Mouse (Mus musculus) macrophage (primary cell): Measurements from ENCODE around the gene Gsg1l. TPM values are rescaled to one million over a fixed set of nuclear protein-coding genes. Genes with fewer than 3 reads are reported as not detected.

Experiments
- H3K27ac ChIP-seq: fragments of 350-480 bp; formaldehyde crosslinking; 2 replicates; pipeline ENCODE4 v1.9.0; 2021
- H3K36me3 ChIP-seq: fragments of 350-480 bp; formaldehyde crosslinking; 2 replicates; pipeline ENCODE4 v1.9.0; 2021; ENCODE audit errors: inconsistent target
- H3K4me3 ChIP-seq: fragments of 350-480 bp; formaldehyde crosslinking; 2 replicates; pipeline ENCODE4 v1.9.0; 2021; ENCODE audit errors: inconsistent target
- H3K79me2 ChIP-seq: fragments of 350-480 bp; formaldehyde crosslinking; 2 replicates; pipeline ENCODE4 v1.9.0; 2021; ENCODE audit errors: inconsistent target
- WGBS: methylation state at CpG from one replicate; pipeline ENCODE4 v1.1.7; 2026; ENCODE audit warnings: inconsistent platforms; ENCODE audit not compliant: missing documents; 5-methylcytosine and 5-hydroxymethylcytosine counted together
- polyA plus RNA-seq: library from polyadenylated mRNA; stranded (reverse); fragments of 250-400 nt; gene quantifications from 3 replicates; pipeline ENCODE4 v1.2.4, GENCODE M21; 2018; ENCODE audit warnings: inconsistent platforms

Gsg1l gene
- polyA plus RNA-seq, 1 experiment from 2014 or later: 0.03 TPM

- no peaks in the 10 kb centered on the region for H3K79me2 ChIP-seq
- H3K36me3 ChIP-seq: no peaks in the 10 kb centered on the region
- no peak overlapping the region for H3K27ac ChIP-seq
- WGBS: 34% methylated on average over 6 of the region's 6 CpGs
- no peak overlapping the region for H3K4me3 ChIP-seq
Measured at GRCm38 (mm10) chr7:126089782-126090181, 7.6 kb upstream of the Gsg1l start.

- Histone ChIP-seq H3K27ac (no peak overlapping the region), H3K79me2 (no peaks in the 10 kb centered on the region), H3K4me3 (no peak overlapping the region), H3K36me3 (no peaks in the 10 kb centered on the region)
- WGBS: 30% methylated on average over 5 of the region's 6 CpGs
Measured at GRCm38 (mm10) chr7:126088155-126088554, 5.9 kb upstream of the Gsg1l start.

GRCm38 (mm10) chr7:126087602-126088001 lies 5.4 kb upstream of the Gsg1l start:
- Histone ChIP-seq H3K4me3 (no peak overlapping the region), H3K79me2 (no peaks in the 10 kb centered on the region), H3K36me3 (no peaks in the 10 kb centered on the region), H3K27ac (no peak overlapping the region)
- WGBS: 74% methylated on average over 10 of the region's 10 CpGs

GRCm38 (mm10) chr7:126086321-126086741 lies 4.1 kb upstream of the Gsg1l start:
- Histone ChIP-seq H3K27ac (peak overlapping the region; percentile 51), H3K4me3 (no peak overlapping the region), H3K79me2 (no peaks in the 10 kb centered on the region), H3K36me3 (no peaks in the 10 kb centered on the region)
- 39% methylated on average over 6 of the region's 6 CpGs for WGBS

- H3K27ac ChIP-seq: no peak overlapping the region
- no peak overlapping the region for H3K4me3 ChIP-seq
- H3K79me2 ChIP-seq: no peaks in the 10 kb centered on the region
- H3K36me3 ChIP-seq: no peaks in the 10 kb centered on the region
- over 99% methylated on average over 9 of the region's 9 CpGs for WGBS
Measured at GRCm38 (mm10) chr7:126085154-126085553, 2.9 kb upstream of the Gsg1l start.

- Histone ChIP-seq H3K27ac (no peak overlapping the region), H3K4me3 (no peak overlapping the region), H3K36me3 (no peaks in the 10 kb centered on the region), H3K79me2 (no peaks in the 10 kb centered on the region)
- WGBS: 52% methylated on average over 4 of the region's 4 CpGs
Measured at GRCm38 (mm10) chr7:126083980-126084348, 1.8 kb upstream of the Gsg1l start.

GRCm38 (mm10) chr7:126083341-126083979 lies 1.2 kb upstream of the Gsg1l start:
- H3K79me2 ChIP-seq: no peaks in the 10 kb centered on the region
- 26% methylated on average over 9 of the region's 9 CpGs for WGBS
- H3K4me3 ChIP-seq: no peak overlapping the region
- no peaks in the 10 kb centered on the region for H3K36me3 ChIP-seq
- H3K27ac ChIP-seq: no peak overlapping the region

GRCm38 (mm10) chr7:126081727-126082285 lies 405 bp downstream of the Gsg1l start:
- H3K27ac ChIP-seq: no peak overlapping the region
- WGBS: under 1% methylated on average over 59 of the region's 80 CpGs
- no peak overlapping the region for H3K4me3 ChIP-seq

GRCm38 (mm10) chr7:126080949-126081654 lies 1.1 kb downstream of the Gsg1l start:
- Histone ChIP-seq H3K27ac (no peak overlapping the region), H3K4me3 (no peak overlapping the region), H3K79me2 (no peaks in the 10 kb centered on the region), H3K36me3 (no peaks in the 10 kb centered on the region)
- 32% methylated on average over 16 of the region's 16 CpGs for WGBS

More at GRCm38 (mm10) chr7:126081727-126082285, 405 bp downstream of the Gsg1l start:
- H3K36me3 ChIP-seq: no peaks in the 10 kb centered on the region
- H3K79me2 ChIP-seq: no peaks in the 10 kb centered on the region

GRCm38 (mm10) chr7:126076935-126077334 lies 5.3 kb downstream of the Gsg1l start:
- Histone ChIP-seq H3K4me3 (no peak overlapping the region), H3K36me3 (no peaks in the 10 kb centered on the region), H3K27ac (no peak overlapping the region), H3K79me2 (no peaks in the 10 kb centered on the region)
- 100% methylated on average over 1 of the region's 1 CpGs for WGBS

- no peaks in the 10 kb centered on the region for H3K79me2 ChIP-seq
- H3K36me3 ChIP-seq: no peaks in the 10 kb centered on the region
- 21% methylated on average over 9 of the region's 9 CpGs for WGBS
- no peak overlapping the region for H3K4me3 ChIP-seq
- H3K27ac ChIP-seq: no peak overlapping the region
Measured at GRCm38 (mm10) chr7:126075058-126075457, 7.2 kb downstream of the Gsg1l start.

GRCm38 (mm10) chr7:126070321-126070720 lies 11.9 kb downstream of the Gsg1l start:
- no peak overlapping the region for H3K4me3 ChIP-seq
- H3K79me2 ChIP-seq: no peaks in the 10 kb centered on the region
- no peak overlapping the region for H3K27ac ChIP-seq
- WGBS: 91% methylated on average over 4 of the region's 4 CpGs
- no peaks in the 10 kb centered on the region for H3K36me3 ChIP-seq

GRCm38 (mm10) chr7:126066777-126067176 lies 15.4 kb downstream of the Gsg1l start:
- Histone ChIP-seq H3K79me2 (no peaks in the 10 kb centered on the region), H3K36me3 (no peaks in the 10 kb centered on the region), H3K27ac (no peak overlapping the region), H3K4me3 (no peak overlapping the region)
- WGBS: 81% methylated on average over 14 of the region's 14 CpGs

- no peaks in the 10 kb centered on the region for H3K79me2 ChIP-seq
- H3K36me3 ChIP-seq: no peaks in the 10 kb centered on the region
- WGBS: 71% methylated on average over 5 of the region's 5 CpGs
- no peak overlapping the region for H3K4me3 ChIP-seq
- no peak overlapping the region for H3K27ac ChIP-seq
Measured at GRCm38 (mm10) chr7:126065243-126065876, 16.9 kb downstream of the Gsg1l start.

GRCm38 (mm10) chr7:126062228-126062627 lies 20.0 kb downstream of the Gsg1l start:
- Histone ChIP-seq H3K27ac (no peak overlapping the region), H3K79me2 (no peaks in the 10 kb centered on the region), H3K36me3 (no peaks in the 10 kb centered on the region), H3K4me3 (no peak overlapping the region)
- 94% methylated on average over 4 of the region's 4 CpGs for WGBS
